Mouse (Mus musculus) embryonic fibroblast, embryonic 13.5 days (primary cell): Measurements from ENCODE around the gene Abca4. TPM values are rescaled to one million over a fixed set of nuclear protein-coding genes. Genes with fewer than 3 reads are reported as not detected.

Experiments
- H3K27ac ChIP-seq: 2 replicates; pipeline ENCODE4 v1.5.1; 2012; ENCODE audit warnings: low read length, control low read depth, inconsistent platforms; ENCODE audit not compliant: insufficient read depth
- H3K4me1 ChIP-seq: 2 replicates; pipeline ENCODE4 v1.6.1; 2011; ENCODE audit warnings: low read length; ENCODE audit not compliant: control insufficient read depth, insufficient read depth
- H3K4me3 ChIP-seq: 2 replicates; pipeline ENCODE4 v1.5.1; 2011; ENCODE audit warnings: mild to moderate bottlenecking, control low read depth, low read length; ENCODE audit not compliant: insufficient read depth
- CTCF ChIP-seq: IDR thresholded peaks from 2 replicates; pipeline ENCODE4 v1.5.1; 2011; ENCODE audit warnings: mild to moderate bottlenecking, control low read depth, low read length, moderate library complexity, borderline replicate concordance; ENCODE audit not compliant: insufficient read depth
- POLR2A ChIP-seq: IDR thresholded peaks from 2 replicates; pipeline ENCODE4 v1.6.1; 2011; ENCODE audit warnings: low read depth, mild to moderate bottlenecking, control low read depth, low read length, moderate library complexity
- polyA plus RNA-seq: library from polyadenylated mRNA; stranded (reverse); fragments of >200 nt; gene quantifications from 2 replicates; pipeline ENCODE4 v1.2.4, GENCODE M21; 2011; ENCODE audit warnings: low read depth; ENCODE audit not compliant: missing spikeins, insufficient read length

Abca4 gene
- polyA plus RNA-seq, 1 experiment: 0.68 TPM

DNA sequence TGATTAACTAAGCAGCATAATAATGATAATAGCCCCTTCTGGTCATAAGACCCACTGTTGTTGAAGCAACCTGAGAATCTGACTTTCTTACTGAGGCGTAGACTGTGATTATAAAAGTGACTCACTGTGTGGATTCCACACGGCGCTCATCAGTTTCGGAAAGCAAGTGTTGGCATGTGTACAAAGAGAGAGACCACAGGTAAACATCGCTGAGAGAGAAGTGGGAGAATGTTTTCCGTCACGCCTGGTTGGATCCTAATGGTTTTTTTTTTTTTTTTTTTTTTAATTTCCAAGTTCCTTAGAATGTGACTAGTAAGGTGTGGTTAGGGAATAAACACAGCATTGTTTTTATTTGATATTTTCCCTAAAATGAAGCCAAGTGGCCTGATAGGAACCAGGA, 38.1 kb downstream of the Abca4 start:
- Histone ChIP-seq H3K4me1 (peaks cover 10% of the 10 kb centered on the region), H3K27ac (no peak overlapping the region), H3K4me3 (no peak overlapping the region)
- no peak for TF ChIP-seq POLR2A
- TF ChIP-seq CTCF: no peak

DNA sequence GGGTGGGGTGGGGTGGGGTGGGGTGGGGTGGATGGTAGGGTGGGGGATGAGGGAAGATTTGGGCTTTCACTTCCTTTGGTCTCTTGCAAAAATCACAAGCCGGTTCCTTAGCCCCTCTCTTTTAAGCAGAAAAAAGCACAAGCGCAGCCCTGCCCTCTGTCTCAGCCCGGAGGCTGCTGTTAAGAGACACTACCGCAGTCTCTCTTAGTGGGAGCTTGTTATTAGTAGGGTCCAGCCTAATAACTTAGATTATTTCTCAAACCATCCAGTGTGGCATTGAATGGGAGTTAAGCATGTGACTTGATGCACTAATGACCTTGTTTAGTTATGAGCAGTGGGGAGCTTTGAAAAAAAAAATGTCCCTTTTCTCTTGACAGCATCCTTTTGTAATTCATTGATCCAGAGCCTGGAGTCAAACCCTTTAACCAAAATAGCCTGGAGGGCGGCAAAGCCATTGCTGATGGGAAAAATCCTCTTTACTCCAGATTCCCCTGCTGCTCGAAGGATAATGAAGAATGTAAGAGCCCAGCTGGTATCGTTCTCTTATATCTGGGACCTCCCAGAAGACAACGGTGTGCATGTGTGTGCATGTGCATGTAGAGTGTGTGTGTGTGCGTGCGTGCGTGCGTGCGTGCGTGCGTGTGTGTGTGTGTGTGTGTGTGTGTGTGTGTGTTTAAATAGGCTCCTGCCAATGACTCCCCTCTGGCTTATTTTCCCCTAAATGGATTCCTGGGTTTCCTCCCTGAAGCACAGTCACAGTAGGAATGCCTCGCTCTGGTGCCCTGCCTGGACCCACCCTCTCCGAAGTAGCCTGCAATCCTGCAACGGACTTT, 41.1 kb downstream of the Abca4 start:
- Histone ChIP-seq H3K27ac (no peak overlapping the region; the same call in 1 of the 2 replicates), H3K4me1 (peaks cover 20% of the 10 kb centered on the region), H3K4me3 (no peak overlapping the region)
- TF ChIP-seq CTCF (no peak), POLR2A (no peak)

GRCm38 (mm10) chr3:122088054-122088681, 43.9 kb downstream of the Abca4 start:
- Histone ChIP-seq H3K4me1 (peaks cover 20% of the 10 kb centered on the region), H3K27ac (peak overlapping the region; percentile 94), H3K4me3 (no peak overlapping the region)
- 0 out of 2 replicates have a peak, but pooled peaks have one; percentile 18 for TF ChIP-seq POLR2A
- TF ChIP-seq CTCF: no peak

- Histone ChIP-seq H3K4me1 (peaks cover 17% of the 10 kb centered on the region), H3K27ac (no peak overlapping the region), H3K4me3 (no peak overlapping the region)
- TF ChIP-seq POLR2A (no peak), CTCF (no peak)
Observed at GRCm38 (mm10) chr3:122090338-122090737, 46.1 kb downstream of the Abca4 start.

DNA sequence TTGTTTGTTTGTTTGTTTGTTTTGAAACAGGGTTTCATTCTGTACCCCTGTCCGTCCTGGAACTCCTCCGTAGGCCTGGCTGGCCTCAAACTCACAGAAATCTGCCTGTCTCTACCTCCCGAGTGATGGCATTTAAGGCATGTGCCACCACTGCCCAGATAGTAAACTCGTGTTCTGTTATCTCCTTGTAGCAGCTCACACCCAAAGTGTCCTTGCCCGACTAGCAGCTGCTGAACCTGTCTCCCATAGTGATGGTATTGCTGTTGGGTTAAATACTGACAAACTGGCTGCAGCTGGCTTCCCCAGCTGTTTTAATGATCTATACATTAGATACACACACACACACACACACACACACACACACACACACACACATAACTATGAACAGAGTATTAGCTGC, 55.5 kb downstream of the Abca4 start:
- H3K4me3 ChIP-seq: no peak overlapping the region
- no peak overlapping the region for H3K27ac ChIP-seq
- no peak for TF ChIP-seq POLR2A
- no peak for TF ChIP-seq CTCF
- H3K4me1 ChIP-seq: peaks cover 10% of the 10 kb centered on the region

- no peak overlapping the region for H3K27ac ChIP-seq
- H3K4me1 ChIP-seq: peaks cover 5% of the 10 kb centered on the region
- TF ChIP-seq POLR2A: no peak
- no peak for TF ChIP-seq CTCF
- H3K4me3 ChIP-seq: no peak overlapping the region
Observed at GRCm38 (mm10) chr3:122102091-122102490, 57.8 kb downstream of the Abca4 start.

DNA sequence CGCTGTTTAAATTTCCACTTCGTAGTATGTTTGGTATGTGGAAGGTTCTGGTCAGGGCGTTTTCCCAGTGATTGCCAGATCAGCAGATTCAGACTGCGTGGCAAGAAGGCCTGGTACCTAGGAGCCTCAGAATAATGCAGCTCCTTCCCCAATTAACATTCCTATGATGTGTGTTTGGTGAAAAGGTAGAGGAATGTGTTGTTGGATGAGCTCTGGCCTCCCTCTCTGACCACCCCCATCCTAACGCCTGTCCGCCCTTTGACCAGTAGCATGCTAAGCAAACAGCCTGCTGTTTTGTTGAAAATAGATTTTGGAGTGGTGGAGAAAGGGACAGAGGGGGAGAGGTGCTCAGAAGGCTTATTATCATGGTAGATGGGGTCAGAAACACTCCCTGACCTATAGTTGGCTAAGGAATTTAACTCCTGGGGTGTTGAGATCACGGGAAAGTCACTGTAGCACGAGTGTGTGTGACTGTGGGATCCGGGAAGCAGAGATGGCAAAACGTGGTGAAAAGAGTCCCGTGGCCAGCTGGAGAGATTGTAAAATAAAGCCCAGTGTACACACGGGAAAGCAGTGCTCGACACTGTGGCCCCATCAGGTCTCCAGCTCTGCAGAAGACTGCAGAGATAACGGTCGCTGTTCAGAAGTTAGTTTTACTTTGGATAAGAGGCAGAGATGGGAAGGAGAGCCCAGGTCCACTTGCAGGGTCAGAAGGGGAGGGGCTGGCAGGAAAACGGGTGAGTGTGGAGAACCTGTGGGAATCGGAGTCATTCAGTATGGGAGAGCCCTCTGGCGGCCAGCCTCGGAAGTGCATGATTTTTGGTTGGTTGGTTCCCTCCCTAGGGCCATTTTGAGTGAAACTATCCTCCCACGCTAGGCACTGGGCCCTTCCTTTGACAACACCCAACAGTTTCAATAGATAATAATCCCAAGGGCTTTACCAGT, 59.9 kb downstream of the Abca4 start:
- no peak overlapping the region for H3K27ac ChIP-seq

GRCm38 (mm10) chr3:122106920-122107319, 62.7 kb downstream of the Abca4 start:
- no peak overlapping the region for H3K4me3 ChIP-seq
- no peak overlapping the region for H3K27ac ChIP-seq
- H3K4me1 ChIP-seq: no peaks in the 10 kb centered on the region
- TF ChIP-seq POLR2A (no peak), CTCF (no peak)

More for the DNA sequence above, 59.9 kb downstream of the Abca4 start:
- no peak for TF ChIP-seq POLR2A
- TF ChIP-seq CTCF: peak; percentile 71
- Histone ChIP-seq H3K4me3 (no peak overlapping the region), H3K4me1 (no peaks in the 10 kb centered on the region)

- no peak overlapping the region for H3K27ac ChIP-seq
- no peak overlapping the region for H3K4me3 ChIP-seq
- H3K4me1 ChIP-seq: no peaks in the 10 kb centered on the region
- TF ChIP-seq CTCF: no peak
Observed at GRCm38 (mm10) chr3:122107643-122108194, 63.5 kb downstream of the Abca4 start.

DNA sequence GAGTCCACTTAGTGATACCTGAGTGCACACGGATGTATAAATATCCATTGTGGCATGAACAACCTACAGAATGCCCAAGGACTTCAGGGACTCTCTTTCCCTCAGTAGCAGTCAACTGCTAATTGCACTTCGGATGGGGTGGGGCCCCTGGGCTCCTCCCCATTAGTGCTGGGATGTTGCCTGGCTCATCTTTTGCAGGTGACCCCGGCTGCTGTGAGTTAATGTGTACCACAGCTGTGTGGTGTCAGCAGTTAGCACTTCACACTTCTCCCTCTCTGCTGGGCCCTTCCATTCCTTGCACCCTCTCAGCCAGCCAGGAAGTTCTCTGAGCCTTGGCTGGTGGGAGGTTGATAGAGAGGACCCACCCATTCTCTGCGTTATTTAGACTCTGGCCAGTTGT, 65.2 kb downstream of the Abca4 start:
- Histone ChIP-seq H3K27ac (no peak overlapping the region), H3K4me3 (no peak overlapping the region), H3K4me1 (no peaks in the 10 kb centered on the region)
- TF ChIP-seq POLR2A (no peak), CTCF (no peak)
